Mouse (Mus musculus) CH12.LX (cell line): ENCODE data around the gene Akap7. TPM values are rescaled to one million over a fixed set of nuclear protein-coding genes. Genes with fewer than 3 reads are reported as not detected.

Experiments
- DNase-seq: peaks from one replicate; pipeline ENCODE4 v3.0.0-alpha.2; 2013; ENCODE audit errors: extremely low read depth
- H3K27ac ChIP-seq: 2 replicates; pipeline ENCODE4 v1.5.1; 2012; ENCODE audit warnings: low read depth, mild to moderate bottlenecking, control low read depth, moderate library complexity; ENCODE audit not compliant: insufficient read depth
- H3K27me3 ChIP-seq: replicated peaks from 2 replicates; pipeline ENCODE3; 2012; ENCODE audit warnings: inconsistent platforms
- H3K36me3 ChIP-seq, 2 experiments: replicated peaks in 1 of 2; 2 replicates each; pipeline versions ENCODE3 to v1.6.1; 2012; ENCODE audit warnings: inconsistent platforms in 1 of 2, low read length in 1 of 2, mild to moderate bottlenecking in 1 of 2, mixed read lengths in 1 of 2, moderate library complexity in 1 of 2; ENCODE audit not compliant: control insufficient read depth in 1 of 2, insufficient read depth in 1 of 2
- H3K4me1 ChIP-seq, 2 experiments: 2 replicates each; pipeline ENCODE4 v1.6.1; 2012; ENCODE audit warnings: inconsistent platforms in 1 of 2, moderate library complexity in 1 of 2; ENCODE audit not compliant: insufficient read depth in 2 of 2, control insufficient read depth in 1 of 2
- H3K4me2 ChIP-seq: 2 replicates; pipeline ENCODE4 v1.6.1; 2012; ENCODE audit warnings: low read depth, mild to moderate bottlenecking, control low read depth; ENCODE audit not compliant: poor library complexity, insufficient read depth, severe bottlenecking
- H3K4me3 ChIP-seq, 3 experiments: fragments of 150-350 bp in 1 of 3; sonication (generic) in 1 of 3; replicated peaks in 1 of 3; 2 replicates each; pipeline versions ENCODE3 to v1.5.1; 2011 to 2012; ENCODE audit warnings: low read depth in 2 of 3, low read length in 2 of 3, mild to moderate bottlenecking in 2 of 3, moderate library complexity in 2 of 3, control low read depth in 1 of 3, improper control_type of control experiment in 1 of 3, inconsistent platforms in 1 of 3, mixed read lengths in 1 of 3; ENCODE audit not compliant: poor library complexity in 1 of 3
- H3K79me2 ChIP-seq: replicated peaks from 2 replicates; pipeline ENCODE4 v1.6.1; 2012; ENCODE audit warnings: mild to moderate bottlenecking, moderate library complexity; ENCODE audit not compliant: control insufficient read depth, poor library complexity, insufficient read depth, severe bottlenecking; ENCODE audit errors: extremely low read depth
- H3K9ac ChIP-seq: 2 replicates; pipeline ENCODE4 v1.6.1; 2012; ENCODE audit warnings: low read depth, mild to moderate bottlenecking, control low read depth, moderate library complexity; ENCODE audit not compliant: insufficient read depth
- H3K9me3 ChIP-seq: replicated peaks from 2 replicates; pipeline ENCODE3; 2012; ENCODE audit warnings: low read length, inconsistent platforms, mixed read lengths
- BHLHE40 ChIP-seq: IDR thresholded peaks from 2 replicates; pipeline ENCODE4 v1.6.1; 2011; ENCODE audit warnings: mild to moderate bottlenecking, low read depth, low read length, improper control_type of control experiment
- E2F4 ChIP-seq: IDR thresholded peaks from 2 replicates; pipeline ENCODE4 v1.6.1; 2011; ENCODE audit warnings: low read depth, low read length, improper control_type of control experiment; ENCODE audit not compliant: insufficient replicate concordance
- ELF1 ChIP-seq: IDR thresholded peaks from 2 replicates; pipeline ENCODE4 v1.6.1; 2014; ENCODE audit warnings: low read depth, mild to moderate bottlenecking, inconsistent platforms, low read length, improper control_type of control experiment
- ETS1 ChIP-seq: conservative IDR thresholded peaks from 2 replicates; pipeline ENCODE4 v1.6.1; 2012; ENCODE audit warnings: low read depth, mild to moderate bottlenecking, inconsistent platforms, low read length, improper control_type of control experiment, moderate library complexity
- HCFC1 ChIP-seq: IDR thresholded peaks from 2 replicates; pipeline ENCODE4 v1.6.1; 2012; ENCODE audit warnings: low read depth, mild to moderate bottlenecking, inconsistent platforms, low read length, improper control_type of control experiment
- IRF4 ChIP-seq: IDR thresholded peaks from 2 replicates; pipeline ENCODE4 v1.6.1; 2014; ENCODE audit warnings: low read depth, mild to moderate bottlenecking, inconsistent platforms, low read length, improper control_type of control experiment
- JUN ChIP-seq: IDR thresholded peaks from 2 replicates; pipeline ENCODE4 v1.6.1; 2011; ENCODE audit warnings: low read depth, mild to moderate bottlenecking, low read length, improper control_type of control experiment, moderate library complexity; ENCODE audit not compliant: insufficient read depth
- JUND ChIP-seq: conservative IDR thresholded peaks from 2 replicates; pipeline ENCODE4 v1.6.1; 2011; ENCODE audit warnings: low read depth, low read length, improper control_type of control experiment
- KAT2A ChIP-seq: IDR thresholded peaks from 2 replicates; pipeline ENCODE4 v1.6.1; 2012; ENCODE audit warnings: low read length, improper control_type of control experiment, inconsistent platforms; ENCODE audit not compliant: insufficient replicate concordance
- MAFK ChIP-seq: IDR thresholded peaks from 2 replicates; pipeline ENCODE4 v1.6.1; 2011; ENCODE audit warnings: low read length, improper control_type of control experiment; ENCODE audit not compliant: insufficient replicate concordance
- MAX ChIP-seq: IDR thresholded peaks from 2 replicates; pipeline ENCODE4 v1.6.1; 2011; ENCODE audit warnings: low read length, improper control_type of control experiment
- MAZ ChIP-seq: IDR thresholded peaks from 2 replicates; pipeline ENCODE4 v1.6.1; 2012; ENCODE audit warnings: low read depth, mild to moderate bottlenecking, inconsistent platforms, low read length, improper control_type of control experiment, moderate library complexity
- MEF2A ChIP-seq: IDR thresholded peaks from 2 replicates; pipeline ENCODE4 v1.6.1; 2014; ENCODE audit warnings: low read depth, mild to moderate bottlenecking, inconsistent platforms, low read length, improper control_type of control experiment, borderline replicate concordance
- NRF1 ChIP-seq: IDR thresholded peaks from 2 replicates; pipeline ENCODE4 v1.6.1; 2014; ENCODE audit warnings: low read depth, mild to moderate bottlenecking, inconsistent platforms, low read length, improper control_type of control experiment, moderate library complexity
- PAX5 ChIP-seq: IDR thresholded peaks from 2 replicates; pipeline ENCODE4 v1.6.1; 2012; ENCODE audit warnings: low read length, inconsistent platforms, mixed read lengths
- POLR2AphosphoS2 ChIP-seq: IDR thresholded peaks from 2 replicates; pipeline ENCODE4 v1.6.1; 2011; ENCODE audit warnings: low read depth, low read length, improper control_type of control experiment
- RAD21 ChIP-seq: IDR thresholded peaks from 2 replicates; pipeline ENCODE4 v1.6.1; 2011; ENCODE audit warnings: low read depth, mild to moderate bottlenecking, low read length, improper control_type of control experiment, moderate library complexity
- RCOR1 ChIP-seq: conservative IDR thresholded peaks from 2 replicates; pipeline ENCODE4 v1.6.1; 2012; ENCODE audit warnings: low read depth, mild to moderate bottlenecking, inconsistent platforms, low read length, improper control_type of control experiment
- SIN3A ChIP-seq: IDR thresholded peaks from 2 replicates; pipeline ENCODE4 v1.6.1; 2012; ENCODE audit warnings: low read length, improper control_type of control experiment, inconsistent platforms
- TBP ChIP-seq: conservative IDR thresholded peaks from 2 replicates; pipeline ENCODE4 v1.6.1; 2011; ENCODE audit warnings: low read depth, low read length, improper control_type of control experiment
- UBTF ChIP-seq: IDR thresholded peaks from 2 replicates; pipeline ENCODE4 v1.6.1; 2012; ENCODE audit warnings: low read depth, mild to moderate bottlenecking, inconsistent platforms, low read length, improper control_type of control experiment, moderate library complexity
- USF2 ChIP-seq: conservative IDR thresholded peaks from 2 replicates; pipeline ENCODE4 v1.6.1; 2011; ENCODE audit warnings: low read depth, low read length, improper control_type of control experiment
- ZKSCAN1 ChIP-seq: IDR thresholded peaks from 2 replicates; pipeline ENCODE4 v1.6.1; 2012; ENCODE audit warnings: low read depth, inconsistent platforms, low read length, improper control_type of control experiment, borderline replicate concordance
- ZNF384 ChIP-seq: IDR thresholded peaks from 2 replicates; pipeline ENCODE4 v1.6.1; 2012; ENCODE audit warnings: low read depth, low read length, improper control_type of control experiment, inconsistent platforms
- dilution Hi-C: fragments of 300-500 bp; cut with MboI; formaldehyde crosslinking; loops from 2 replicates; pipeline ENCODE4 v1.14.3; 2020; ENCODE audit warnings: low sequenced_read_pairs; ENCODE audit not compliant: extremely low pct_unique_long_range_greater_than_20kb, extremely low pct_ligation_motif_present
- in situ Hi-C: fragments of 300-500 bp; cut with MboI; formaldehyde crosslinking; loops from 3 replicates; pipeline ENCODE4 v1.14.3; 2019; ENCODE audit warnings: low sequenced_read_pairs, low pct_ligation_motif_present, low pct_unique_long_range_greater_than_20kb, mixed read lengths
- polyA plus RNA-seq: library from polyadenylated mRNA; unstranded; fragments of >175 nt; gene quantifications from 2 replicates; pipeline ENCODE4 v1.2.1, GENCODE M21; 2012; ENCODE audit warnings: low read depth; ENCODE audit not compliant: insufficient read length
- total RNA-seq, 2 experiments: library from RNA; depleted of rRNA; stranded (reverse); fragments of 300-350 nt in 1 of 2; fragments of >200 nt in 1 of 2; gene quantifications; 2 replicates each; pipeline ENCODE4 v1.2.3; 2012 to 2014

The Akap7 gene
- total and polyA plus RNA-seq, 3 experiments = 6.2 to 12.1 (median 7.1) TPM

- in situ Hi-C loops = loop anchor here (25.0 kb wide), 1 partner anchor 426 kb away; no protein-coding TSS in a partner anchor
Observed at GRCm38 (mm10) chr10:25261176-25261575, 46.5 kb downstream of the Akap7 start.

DNA sequence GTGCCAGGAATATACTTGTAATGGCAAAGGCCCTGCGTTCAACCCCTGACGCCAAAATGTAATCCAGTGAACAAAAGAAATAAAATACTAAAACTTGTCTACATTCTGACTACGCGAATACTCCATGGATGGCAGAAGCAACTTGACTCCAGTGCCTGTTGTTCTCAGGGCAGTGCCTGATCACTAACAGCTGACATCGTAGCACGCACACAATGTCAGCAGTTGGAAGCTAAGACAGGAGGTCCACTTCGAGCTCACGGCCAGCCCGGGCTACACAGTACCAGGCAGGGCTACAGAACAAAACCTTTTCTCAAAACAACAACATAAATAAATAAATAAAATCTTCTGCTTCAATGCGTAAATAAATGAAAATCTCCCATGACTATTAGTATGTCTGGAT is 46.9 kb downstream of the Akap7 start:
- dilution Hi-C loops = no loop called here
- no peak for DNase-seq

More at GRCm38 (mm10) chr10:25261176-25261575, 46.5 kb downstream of the Akap7 start:
- Histone ChIP-seq H3K4me2 (no peak overlapping the region), H3K79me2 (no peaks in the 10 kb centered on the region), H3K36me3 (peaks cover 2 to 6% of the 10 kb centered on the region in 2 experiments), H3K27me3 (no peaks in the 10 kb centered on the region), H3K9ac (no peak overlapping the region), H3K4me1 (no peaks in the 10 kb centered on the region), H3K4me3 (no peak overlapping the region), H3K27ac (no peak overlapping the region), H3K9me3 (no peaks in the 10 kb centered on the region)
- DNase-seq = no peak
- dilution Hi-C loops = no loop called here
- TF ChIP-seq SIN3A (no peak), MEF2A (no peak), MAX (no peak), RAD21 (no peak), ZKSCAN1 (no peak), JUND (no peak), ZNF384 (no peak), BHLHE40 (no peak), NRF1 (no peak)

More for the DNA sequence above, 46.9 kb downstream of the Akap7 start:
- H3K27ac ChIP-seq = no peak overlapping the region
- TF ChIP-seq ELF1 (no peak), KAT2A (no peak), MAFK (no peak), PAX5 (no peak), E2F4 (no peak), ETS1 (no peak), HCFC1 (no peak), USF2 (no peak), TBP (no peak), RAD21 (no peak), RCOR1 (no peak), ZNF384 (no peak), MAZ (no peak), UBTF (no peak), JUN (no peak), IRF4 (no peak), POLR2AphosphoS2 (no peak), SIN3A (no peak)
- H3K36me3 ChIP-seq = peaks cover 2 to 6% of the 10 kb centered on the region in 2 experiments
- no peaks in the 10 kb centered on the region for H3K4me1 ChIP-seq
- no peak overlapping the region for H3K4me2 ChIP-seq
- no peak overlapping the region for H3K4me3 ChIP-seq
- H3K9me3 ChIP-seq = no peaks in the 10 kb centered on the region
- H3K9ac ChIP-seq = no peak overlapping the region
- H3K27me3 ChIP-seq = no peaks in the 10 kb centered on the region
- H3K79me2 ChIP-seq = no peaks in the 10 kb centered on the region
- in situ Hi-C loops = loop anchor here (25.0 kb wide), 1 partner anchor 427 kb away; no protein-coding TSS in a partner anchor
